Mouse (Mus musculus): ENCODE measurements at regions not wholly inside any gene's neighbourhood (a gene's known extent, or its start where the extent isn't known, plus 50 kb on each side); places are given as distances from the start of the nearest gene placed in this dataset.

DNA sequence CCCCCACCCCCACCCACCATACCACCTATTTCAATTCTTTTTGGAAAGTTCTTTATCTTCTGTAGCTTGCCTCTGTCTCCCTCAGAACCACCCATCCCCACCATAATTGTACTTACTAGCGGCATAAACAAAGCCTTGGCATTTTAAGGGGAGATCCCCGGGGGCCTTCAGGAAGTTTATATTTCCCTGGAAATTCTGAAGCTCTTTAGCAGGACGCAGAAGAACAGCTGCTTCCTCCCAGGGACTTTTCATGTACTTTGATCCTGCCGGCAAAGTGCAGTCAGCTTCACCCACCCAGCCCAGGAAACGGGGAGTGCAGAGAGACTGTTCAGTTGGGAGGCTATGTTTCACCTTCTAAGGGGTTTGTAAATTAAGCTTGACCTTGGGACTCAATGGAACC is 545.6 kb upstream of the Tbl1xr1 start:
- WGBS, result 48% methylated on average over 5 of the region's 5 CpGs
- ATAC-seq (ENCODE audit: low FRiP score), result no peak
- H3K4me3 ChIP-seq (replicated peaks), result no peak overlapping the region

DNA sequence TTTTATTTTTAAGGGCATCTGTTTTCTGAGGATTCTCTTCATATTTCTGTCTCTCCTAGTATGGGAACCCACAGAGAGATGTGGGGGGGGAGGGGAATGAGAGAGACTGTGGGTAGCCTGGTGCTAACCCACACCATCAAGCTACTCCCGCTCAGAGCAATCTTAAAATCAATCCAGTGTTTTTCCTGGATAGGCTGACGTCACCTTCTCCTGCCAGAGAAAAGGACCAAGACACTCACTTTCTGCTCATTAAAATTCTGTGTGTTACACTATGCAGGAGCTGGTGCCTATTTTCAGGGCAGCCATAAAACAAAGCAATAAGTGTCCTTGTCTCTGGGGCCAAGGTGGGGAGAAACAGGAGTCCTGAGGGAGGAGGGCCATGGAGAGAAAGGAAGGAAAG is 537.3 kb upstream of the Tbl1xr1 start:
- ATAC-seq (ENCODE audit: low FRiP score), result 0 out of 2 replicates have a peak, but pooled peaks have one; percentile 47
- Histone ChIP-seq H3K4me1 (no peaks in the 10 kb centered on the region), H3K9ac (replicated peaks) (no peak overlapping the region), H3K27me3 (replicated peaks) (no peaks in the 10 kb centered on the region), H3K4me2 (no peak overlapping the region), H3K27ac (replicated peaks) (no peak overlapping the region), H3K9me3 (replicated peaks) (no peaks in the 10 kb centered on the region), H3K36me3 (no peaks in the 10 kb centered on the region), H3K4me3 (replicated peaks) (no peak overlapping the region)
- WGBS, result 37% methylated on average over 2 of the region's 2 CpGs

More for the DNA sequence above, 545.6 kb upstream of the Tbl1xr1 start:
- Histone ChIP-seq H3K4me2 (no peak overlapping the region), H3K27me3 (replicated peaks) (no peaks in the 10 kb centered on the region), H3K4me1 (no peaks in the 10 kb centered on the region), H3K9me3 (replicated peaks) (no peaks in the 10 kb centered on the region), H3K36me3 (no peaks in the 10 kb centered on the region), H3K27ac (replicated peaks) (no peak overlapping the region), H3K9ac (replicated peaks) (no peak overlapping the region)

DNA sequence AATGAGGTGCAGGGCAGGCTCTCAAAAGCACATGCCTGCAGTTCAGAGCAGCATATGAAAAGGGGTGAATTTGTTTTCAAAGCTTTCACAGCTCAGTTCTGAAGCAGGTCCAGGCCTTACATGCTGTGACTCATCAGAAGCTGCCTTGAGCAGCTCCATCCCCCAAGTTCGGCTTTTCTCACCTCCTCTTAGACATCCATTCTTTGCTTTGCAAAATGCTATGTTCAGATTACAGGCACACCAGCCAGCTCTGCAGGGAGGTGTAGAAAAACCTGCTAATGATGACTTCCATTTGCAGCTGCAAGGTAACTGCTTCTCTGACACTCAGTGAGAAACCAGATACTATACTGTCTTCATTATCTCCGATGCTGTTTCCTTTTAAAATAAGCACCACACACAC is 532.0 kb upstream of the Tbl1xr1 start:
- Histone ChIP-seq H3K9me3 (replicated peaks) (no peaks in the 10 kb centered on the region), H3K4me3 (replicated peaks) (no peak overlapping the region), H3K27me3 (replicated peaks) (no peaks in the 10 kb centered on the region), H3K36me3 (no peaks in the 10 kb centered on the region), H3K4me2 (no peak overlapping the region), H3K4me1 (0 out of 2 replicates have a peak, but pooled peaks cover 3% of the 10 kb centered on the region), H3K9ac (replicated peaks) (no peak overlapping the region), H3K27ac (replicated peaks) (no peak overlapping the region)
- WGBS, result 59% methylated on average over 2 of the region's 2 CpGs
- no peak for ATAC-seq (ENCODE audit: low FRiP score)

DNA sequence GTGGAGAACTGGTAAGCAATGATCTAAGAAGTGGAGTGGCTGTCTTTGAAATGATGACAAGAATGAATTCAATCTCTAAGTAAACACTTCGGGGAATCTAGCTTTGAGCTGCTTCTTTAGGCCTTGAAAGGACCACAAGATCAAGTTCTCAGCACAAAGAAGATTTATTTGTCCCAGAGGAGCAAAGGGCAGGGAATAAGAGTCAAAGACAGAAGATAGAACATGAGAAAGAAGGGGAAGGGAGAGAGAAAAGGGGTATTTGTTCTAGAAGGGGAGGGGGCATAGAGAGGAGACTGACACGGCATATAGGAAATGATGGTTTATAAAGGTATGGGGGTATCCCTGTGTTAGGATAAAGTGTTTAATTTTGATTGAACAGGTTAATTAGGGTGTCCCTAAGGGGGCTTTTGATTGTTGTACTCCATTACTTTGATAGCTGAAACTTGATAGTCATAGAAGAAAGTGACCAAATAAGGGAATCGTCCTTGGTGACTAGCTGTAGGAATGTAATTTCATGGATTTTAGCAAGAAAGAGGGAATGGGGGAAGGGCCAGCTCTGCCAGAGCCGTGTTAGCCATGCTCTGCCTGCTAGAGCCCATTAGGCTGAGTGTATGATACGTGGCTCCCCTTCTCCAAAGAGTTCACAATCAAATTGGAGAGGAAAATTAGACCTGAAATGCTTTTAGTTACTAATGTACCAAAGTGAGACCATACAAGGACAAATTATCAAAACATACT is 531.1 kb upstream of the Tbl1xr1 start:
- H3K4me3 ChIP-seq (replicated peaks), result no peak overlapping the region
- 31% methylated on average over 5 of the region's 5 CpGs for WGBS
- H3K36me3 ChIP-seq, result no peaks in the 10 kb centered on the region

DNA sequence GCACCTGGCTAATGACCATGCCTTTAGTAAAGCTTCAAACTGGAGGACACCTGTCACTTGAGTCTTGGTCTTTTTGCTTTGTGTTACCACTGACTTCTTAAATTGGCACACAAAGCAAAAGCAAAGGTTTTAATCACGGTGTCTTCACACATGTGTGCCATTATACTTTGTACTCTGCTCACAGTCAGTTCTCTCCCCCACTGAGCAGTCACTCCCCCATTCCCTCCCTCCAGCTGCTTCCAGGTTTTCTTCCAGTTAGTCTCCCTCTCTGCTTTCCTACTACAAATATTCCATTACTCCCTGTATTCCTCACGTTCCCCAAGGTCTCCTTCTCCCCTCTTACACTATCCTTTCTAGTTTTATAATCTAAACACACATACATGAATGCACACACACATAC is 530.0 kb upstream of the Tbl1xr1 start:
- H3K9ac ChIP-seq (replicated peaks), result no peak overlapping the region
- H3K27me3 ChIP-seq (replicated peaks), result no peaks in the 10 kb centered on the region
- no peak overlapping the region for H3K4me3 ChIP-seq (replicated peaks)
- H3K9me3 ChIP-seq (replicated peaks), result no peaks in the 10 kb centered on the region
- ATAC-seq (ENCODE audit: low FRiP score), result no peak
- WGBS, result 40% methylated on average over 2 of the region's 2 CpGs
- H3K36me3 ChIP-seq, result no peaks in the 10 kb centered on the region
- H3K27ac ChIP-seq (replicated peaks), result no peak overlapping the region
- 0 out of 2 replicates have a peak, but pooled peaks cover 3% of the 10 kb centered on the region for H3K4me1 ChIP-seq
- H3K4me2 ChIP-seq, result no peak overlapping the region

More for the DNA sequence above, 531.1 kb upstream of the Tbl1xr1 start:
- Histone ChIP-seq H3K4me1 (0 out of 2 replicates have a peak, but pooled peaks cover 3% of the 10 kb centered on the region), H3K9ac (replicated peaks) (no peak overlapping the region), H3K27me3 (replicated peaks) (no peaks in the 10 kb centered on the region), H3K27ac (replicated peaks) (no peak overlapping the region), H3K9me3 (replicated peaks) (no peaks in the 10 kb centered on the region), H3K4me2 (no peak overlapping the region)
- no peak for ATAC-seq (ENCODE audit: low FRiP score)

DNA sequence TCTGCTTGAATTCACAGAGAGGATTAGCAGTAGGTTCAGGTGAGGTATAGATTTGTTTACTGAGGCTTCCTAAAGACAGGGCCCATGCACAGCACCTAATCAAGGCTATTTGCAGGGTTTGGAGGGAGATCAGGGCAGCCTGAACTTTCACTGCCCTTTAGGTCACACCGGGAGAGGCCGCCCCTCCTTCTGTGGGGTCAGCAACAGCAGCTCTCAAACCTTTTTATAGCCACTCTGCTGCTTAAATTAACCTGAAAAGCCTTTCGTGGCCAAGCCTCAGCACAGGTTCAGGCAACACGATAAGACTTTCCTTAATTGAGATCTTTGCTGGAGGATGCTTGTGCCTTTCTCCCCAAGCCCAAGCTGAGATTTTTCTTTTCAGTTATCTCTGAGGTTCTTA is 526.8 kb upstream of the Tbl1xr1 start:
- WGBS, result 28% methylated on average over 4 of the region's 4 CpGs
- no peak for ATAC-seq (ENCODE audit: low FRiP score)
- Histone ChIP-seq H3K4me3 (replicated peaks) (no peak overlapping the region), H3K4me2 (no peak overlapping the region), H3K9ac (replicated peaks) (no peak overlapping the region), H3K27me3 (replicated peaks) (no peaks in the 10 kb centered on the region), H3K27ac (replicated peaks) (no peak overlapping the region), H3K9me3 (replicated peaks) (no peaks in the 10 kb centered on the region), H3K4me1 (peaks cover 12% of the 10 kb centered on the region), H3K36me3 (no peaks in the 10 kb centered on the region)

DNA sequence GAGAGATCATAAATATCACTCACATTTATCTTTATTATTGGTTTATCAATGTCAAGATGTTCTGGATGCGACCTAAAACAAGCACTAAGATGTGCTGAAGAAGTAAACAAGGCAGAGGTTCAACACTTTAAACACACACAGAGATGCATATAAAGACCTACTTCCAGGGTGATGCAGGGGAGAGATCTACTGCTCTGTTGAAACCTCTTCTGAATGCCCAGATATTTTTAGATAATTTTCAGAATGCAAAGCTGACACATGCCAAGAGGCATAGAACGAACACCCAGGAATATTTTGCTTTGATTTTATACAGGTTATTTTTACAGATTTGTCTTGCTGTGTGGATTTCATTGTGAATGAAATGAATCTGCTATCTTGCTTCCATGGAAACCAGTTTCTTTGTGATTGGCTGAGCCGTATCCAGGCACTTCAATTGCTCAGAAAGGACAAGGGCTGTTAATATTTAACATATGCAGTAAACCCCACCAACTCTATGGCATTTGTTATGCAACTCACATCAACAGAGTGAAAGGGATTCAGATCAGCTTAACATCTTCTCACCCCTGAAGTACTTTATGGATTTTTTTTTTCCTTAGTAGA is 523.2 kb upstream of the Tbl1xr1 start:
- H3K36me3 ChIP-seq, result no peaks in the 10 kb centered on the region
- WGBS, result 26% methylated on average over 3 of the region's 3 CpGs
- no peaks in the 10 kb centered on the region for H3K9me3 ChIP-seq (replicated peaks)
- ATAC-seq (ENCODE audit: low FRiP score), result peak; percentile 81
- peaks cover 22% of the 10 kb centered on the region for H3K4me1 ChIP-seq
- no peaks in the 10 kb centered on the region for H3K27me3 ChIP-seq (replicated peaks)
- no peak overlapping the region for H3K4me2 ChIP-seq
- H3K9ac ChIP-seq (replicated peaks), result no peak overlapping the region
- H3K27ac ChIP-seq (replicated peaks), result peak overlapping the region; percentile 75
- H3K4me3 ChIP-seq (replicated peaks), result no peak overlapping the region

DNA sequence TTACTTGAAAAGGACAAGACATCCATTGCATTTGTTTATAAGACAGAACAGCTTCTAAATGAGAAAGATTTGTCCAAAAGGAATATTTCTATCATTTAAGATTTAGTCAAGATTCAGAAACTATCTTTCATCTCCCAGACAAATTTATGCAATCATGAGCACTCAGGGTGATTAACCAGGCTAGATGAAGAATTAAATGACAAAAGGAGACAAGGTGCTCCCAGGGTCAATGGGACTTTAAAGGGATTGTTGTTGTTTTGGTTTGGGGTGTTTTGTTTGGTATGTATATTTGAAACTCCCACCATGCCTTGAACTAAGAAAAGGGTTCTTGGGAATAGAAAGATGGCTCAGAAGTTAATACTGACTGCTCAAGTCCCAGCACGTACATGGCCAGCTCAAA is 522.6 kb upstream of the Tbl1xr1 start:
- Histone ChIP-seq H3K4me3 (replicated peaks) (no peak overlapping the region), H3K4me1 (peaks cover 28% of the 10 kb centered on the region), H3K9ac (replicated peaks) (no peak overlapping the region), H3K27ac (replicated peaks) (peak overlapping the region; percentile 75; the same call in 1 of the 2 replicates), H3K27me3 (replicated peaks) (no peaks in the 10 kb centered on the region), H3K4me2 (no peak overlapping the region), H3K9me3 (replicated peaks) (no peaks in the 10 kb centered on the region), H3K36me3 (no peaks in the 10 kb centered on the region)
- 66% methylated on average over 1 of the region's 1 CpGs for WGBS
- no peak for ATAC-seq (ENCODE audit: low FRiP score)

DNA sequence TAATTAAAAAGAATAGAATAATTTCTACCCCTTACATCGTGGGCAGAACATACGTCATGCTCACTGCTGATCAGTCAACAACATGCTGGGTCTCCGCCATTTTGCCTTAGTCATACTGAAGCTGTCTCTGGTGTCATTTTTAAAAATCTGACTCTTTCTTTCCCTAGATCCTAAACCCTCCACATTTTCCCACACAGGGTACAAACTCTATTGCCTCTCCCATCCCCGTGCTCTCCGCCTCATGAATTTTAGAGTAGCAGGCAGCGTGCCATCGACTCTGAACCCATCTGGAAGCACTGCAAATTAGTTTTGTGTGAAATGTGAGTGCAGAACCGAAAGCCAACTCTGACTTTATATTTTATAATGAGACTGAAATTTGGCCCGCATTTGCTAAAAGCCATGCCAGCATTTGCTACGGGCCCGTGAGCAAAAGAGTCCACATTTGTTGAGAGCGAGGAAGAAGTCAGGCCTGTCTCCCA is 518.5 kb upstream of the Tbl1xr1 start:
- H3K36me3 ChIP-seq, result no peaks in the 10 kb centered on the region
- no peak overlapping the region for H3K4me3 ChIP-seq (replicated peaks)
- 28% methylated on average over 12 of the region's 12 CpGs for WGBS
- no peak overlapping the region for H3K9ac ChIP-seq (replicated peaks)
- peaks cover 29% of the 10 kb centered on the region for H3K4me1 ChIP-seq
- H3K4me2 ChIP-seq, result no peak overlapping the region
- H3K27me3 ChIP-seq (replicated peaks), result no peaks in the 10 kb centered on the region
- ATAC-seq (ENCODE audit: low FRiP score), result peak; percentile 75
- H3K27ac ChIP-seq (replicated peaks), result peak overlapping the region; percentile 49
- no peaks in the 10 kb centered on the region for H3K9me3 ChIP-seq (replicated peaks)

DNA sequence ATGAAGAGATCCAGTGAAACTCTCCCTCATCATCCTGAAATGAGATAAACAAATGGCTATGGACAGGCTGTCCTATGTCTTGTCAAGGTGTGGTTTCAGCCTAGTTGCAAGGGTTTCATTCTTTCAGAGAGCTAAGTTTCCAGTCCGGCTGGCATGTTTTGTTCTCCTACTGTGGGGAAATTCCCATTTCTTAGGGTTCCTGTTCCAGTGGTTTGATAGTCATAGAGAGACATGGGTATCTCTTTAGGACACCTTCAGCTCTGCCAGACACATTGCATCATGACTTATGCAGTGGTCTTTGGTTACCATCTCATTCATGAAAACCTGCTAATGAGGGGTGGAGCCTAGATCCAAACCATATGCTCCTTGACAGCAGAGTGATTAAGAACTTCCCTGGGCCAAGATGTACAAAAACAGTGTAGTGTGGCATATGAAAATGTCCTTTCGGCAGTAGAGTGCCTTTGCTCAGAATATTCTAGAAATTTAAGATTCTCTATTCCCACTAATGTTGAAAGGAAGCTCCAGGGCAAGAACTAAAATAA is 513.6 kb upstream of the Tbl1xr1 start:
- H3K36me3 ChIP-seq, result no peaks in the 10 kb centered on the region
- no peak overlapping the region for H3K9ac ChIP-seq (replicated peaks)
- no peak overlapping the region for H3K27ac ChIP-seq (replicated peaks)
- no peaks in the 10 kb centered on the region for H3K27me3 ChIP-seq (replicated peaks)
- 86% methylated on average over 2 of the region's 2 CpGs for WGBS
- no peak overlapping the region for H3K4me2 ChIP-seq
- peaks cover 23% of the 10 kb centered on the region for H3K4me1 ChIP-seq
- no peak for ATAC-seq (ENCODE audit: low FRiP score)
- H3K9me3 ChIP-seq (replicated peaks), result no peaks in the 10 kb centered on the region
- H3K4me3 ChIP-seq (replicated peaks), result no peak overlapping the region

DNA sequence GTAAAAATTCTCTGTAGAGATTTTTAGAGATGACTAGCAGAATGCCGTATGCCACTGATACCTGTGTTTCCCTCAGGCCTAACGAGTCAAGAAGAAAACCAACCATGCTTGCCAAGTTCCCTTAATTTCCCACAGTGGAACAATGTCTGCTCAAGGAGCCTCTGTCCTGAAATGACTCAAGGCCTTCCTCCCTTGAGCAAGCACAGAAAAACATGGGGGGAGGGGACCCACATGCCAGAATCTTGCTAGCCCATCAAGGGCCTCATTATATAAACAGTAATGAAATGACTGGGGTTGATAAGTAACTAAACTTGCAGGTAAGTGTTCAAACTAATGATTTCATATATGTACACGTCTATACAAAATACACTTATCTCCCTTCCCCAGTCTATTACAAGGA is 513.0 kb upstream of the Tbl1xr1 start:
- WGBS, result 58% methylated on average over 3 of the region's 3 CpGs
- Histone ChIP-seq H3K4me2 (no peak overlapping the region), H3K4me1 (peaks cover 18% of the 10 kb centered on the region), H3K4me3 (replicated peaks) (no peak overlapping the region), H3K27ac (replicated peaks) (no peak overlapping the region), H3K9ac (replicated peaks) (no peak overlapping the region), H3K27me3 (replicated peaks) (no peaks in the 10 kb centered on the region), H3K36me3 (no peaks in the 10 kb centered on the region), H3K9me3 (replicated peaks) (no peaks in the 10 kb centered on the region)
- no peak for ATAC-seq (ENCODE audit: low FRiP score)

DNA sequence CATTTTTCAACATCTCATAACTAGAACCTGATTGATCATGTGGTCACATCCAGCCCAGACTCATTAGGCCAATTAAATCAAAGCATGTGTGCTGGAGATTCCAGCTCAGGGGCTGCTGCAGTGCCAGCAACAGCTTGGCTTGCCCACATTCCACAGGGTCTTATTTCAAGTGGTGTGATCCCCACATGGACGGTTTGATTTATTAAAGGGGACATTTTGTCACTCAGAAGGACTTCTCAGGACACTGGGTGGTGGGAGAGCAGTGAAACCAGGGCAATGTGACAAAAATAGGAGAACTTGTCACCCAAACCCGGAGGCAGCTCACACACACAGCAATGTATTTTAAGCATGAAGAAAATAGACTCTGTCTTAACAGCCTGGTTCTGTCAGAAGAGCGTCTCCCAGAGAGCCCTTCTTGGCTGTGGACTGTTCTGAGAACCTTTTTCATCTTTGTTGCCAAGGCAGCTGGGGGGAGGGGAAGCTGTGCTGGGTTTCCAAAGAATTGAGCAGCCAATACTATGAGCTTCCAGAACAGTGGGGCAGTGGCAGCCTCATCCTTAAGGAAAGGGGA is 512.2 kb upstream of the Tbl1xr1 start:
- 23% methylated on average over 3 of the region's 3 CpGs for WGBS
- H3K27ac ChIP-seq (replicated peaks), result peak overlapping the region; percentile 67
- peaks cover 13% of the 10 kb centered on the region for H3K4me1 ChIP-seq
- H3K27me3 ChIP-seq (replicated peaks), result no peaks in the 10 kb centered on the region
- no peak overlapping the region for H3K4me3 ChIP-seq (replicated peaks)
- ATAC-seq (ENCODE audit: low FRiP score), result peak; percentile 80
- H3K9me3 ChIP-seq (replicated peaks), result no peaks in the 10 kb centered on the region
- no peak overlapping the region for H3K9ac ChIP-seq (replicated peaks)
- H3K36me3 ChIP-seq, result no peaks in the 10 kb centered on the region
- no peak overlapping the region for H3K4me2 ChIP-seq
